Mouse (Mus musculus): ENCODE results near the gene Gnpnat1.

DNA sequence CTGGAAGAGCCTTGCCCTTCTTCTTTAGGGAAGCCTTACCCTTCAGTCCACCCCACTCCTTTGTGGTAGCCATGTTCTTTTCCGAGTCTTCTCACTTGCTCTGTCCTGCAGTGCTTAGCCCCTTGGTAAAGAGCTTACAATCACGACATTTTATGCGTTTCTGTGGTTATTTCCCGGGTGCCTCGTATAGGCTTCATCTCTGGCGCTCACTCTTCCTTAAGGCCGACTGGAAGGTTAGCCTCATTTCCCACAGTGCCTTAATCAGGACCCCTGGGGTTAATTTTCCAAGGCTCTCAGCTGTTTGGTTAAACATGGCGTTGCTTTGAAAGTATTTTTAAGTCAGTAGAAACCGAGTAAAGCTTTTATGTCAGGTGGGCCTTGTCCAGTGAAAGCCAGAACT lies 34.7 kb upstream of the Gnpnat1 start:
- TF ChIP-seq CTCF (IDR thresholded peaks at IDR 0.05; ENCODE audit: low read depth) (no peak), EP300 (IDR thresholded peaks at IDR 0.05; ENCODE audit: low read depth) (no peak)

All from liver, postnatal 0 days (tissue).